Comparison of ENCODE assay signal across 7 mouse cellular contexts in genomic region chr10:60161397-60161796, GRCm38 (mm10). TPM values are rescaled to one million over a fixed set of nuclear protein-coding genes. Genes with fewer than 3 reads are reported as not detected.
A peak's percentile ranks its signal among the peaks of the same experiment; 100 is the strongest.
DNase-seq lines count a peak whose midpoint lies in the region; TF ChIP-seq lines count a peak whose summit lies in the region.
"Not testable (repeated sequence)": the region's sequence is repeated elsewhere in the genome, so short reads cannot be mapped to it uniquely, and the experiment has no call there.
"Had no signal": no experiment of that assay in that cellular context is flagged by ENCODE, and none has a peak within 500 bp of the region (broad histone marks: within the 10 kb centered on the region; RNA-seq: fewer than 3 reads in every experiment).

No protein-coding gene starts in this region.

- not testable (repeated sequence) for TF ChIP-seq POLR2A in bone marrow, adult 2 months (IDR thresholded peaks at IDR 0.05; ENCODE audit: borderline replicate concordance, control insufficient read depth, low read depth, low read length); small intestine, adult 2 months (IDR thresholded peaks at IDR 0.05; ENCODE audit: low read depth, low read length)

- not testable (repeated sequence) for TF ChIP-seq CTCF in bone marrow, adult 2 months (IDR thresholded peaks at IDR 0.05; ENCODE audit: control insufficient read depth, insufficient read depth, low read length); small intestine, adult 2 months (IDR thresholded peaks at IDR 0.05; ENCODE audit: extremely low read depth, insufficient read length, insufficient replicate concordance, low read depth, low read length)

- H3K4me1 ChIP-seq in bone marrow, adult 2 months (ENCODE audit: control insufficient read depth, insufficient read depth, low read length); small intestine, adult 2 months (ENCODE audit: control insufficient read depth, insufficient read depth, insufficient read length, low read length): not testable (repeated sequence)

- H3K4me3 ChIP-seq in bone marrow, adult 2 months (replicated peaks; ENCODE audit: control insufficient read depth, low read depth, low read length) = peak overlapping the region; percentile 53
- peak overlapping the region; percentile 24; the same call in 1 of the 2 replicates for H3K4me3 ChIP-seq in small intestine, adult 2 months (ENCODE audit: low read depth, low read length)

- H3K27ac ChIP-seq in bone marrow, adult 2 months (ENCODE audit: control insufficient read depth, insufficient read depth, low read depth, low read length, poor library complexity) = peak overlapping the region; percentile 99
- peak overlapping the region; percentile 64 for H3K27ac ChIP-seq in small intestine, adult 2 months (ENCODE audit: insufficient read depth, low read depth, low read length)

- peak; percentile 49 to 59 for DNase-seq in B cell, adult 2 months
- DNase-seq in R1 (ENCODE audit: low read depth, low spot score) = peak; percentile 57
- peak; percentile 70 for DNase-seq in splenic B cell, adult 2 months (ENCODE audit: low read depth, low spot score)

- WGBS in bone marrow, adult 2 months = 75% methylated on average over 3 of the region's 3 CpGs
- WGBS in small intestine, adult 2 months = 72% methylated on average over 3 of the region's 3 CpGs

- H3K36me3 ChIP-seq in small intestine, adult 2 months (ENCODE audit: control insufficient read depth, insufficient read depth, low read length); splenic B cell, adult 2 months (ENCODE audit: control insufficient read depth, insufficient read depth, low read length, poor library complexity, severe bottlenecking): not testable (repeated sequence)

- H3K27me3 ChIP-seq in small intestine, adult 2 months (ENCODE audit: control insufficient read depth, insufficient read depth, low read length); splenic B cell, adult 2 months (ENCODE audit: control insufficient read depth, insufficient read depth, low read length, poor library complexity, severe bottlenecking): not testable (repeated sequence)

RNA-seq across cellular contexts. Expression of gene Spock2, which starts 55.4 kb away (rescaled TPM):
- polyA plus RNA-seq in bone marrow, adult 2 months (2011; ENCODE audit: insufficient read depth, insufficient read length, low replicate concordance, missing spikeins) = 0.95 and 1.2 TPM in 2 replicates
- 2.6 and 2.8 TPM in 2 replicates for polyA plus RNA-seq in small intestine, adult 2 months (2012; rRNA removed)
- polyA plus RNA-seq: G1E had no signal

RNA-seq across cellular contexts. Expression of gene Chst3, which starts 57.7 kb away (rescaled TPM):
- 11.9 and 16.5 TPM in 2 replicates for polyA plus RNA-seq in bone marrow, adult 2 months (2011; ENCODE audit: insufficient read depth, insufficient read length, low replicate concordance, missing spikeins)
- polyA plus RNA-seq in small intestine, adult 2 months (2012; rRNA removed) = 1.8 and 4.2 TPM in 2 replicates
- polyA plus RNA-seq: erythroblast, embryonic 14.5 days; G1E had no signal

Comparison
In these comparisons a context has a peak if more than half of its experiments do, and no peak if none do; other contexts are left out.
1. Peak in every context shown above with its lines: DNase-seq, H3K4me3 ChIP-seq and H3K27ac ChIP-seq.